Mouse (Mus musculus) gastrocnemius, postnatal 4 days (tissue): ENCODE measurements around the gene Bhlhe40. TPM values are rescaled to one million over a fixed set of nuclear protein-coding genes. Genes with fewer than 3 reads are reported as not detected.

Experiments
- DNase-seq, 2 experiments: peaks; one replicate each; pipeline ENCODE4 v3.0.0; 2021 to 2022; ENCODE audit warnings: low spot score in 2 of 2, mixed read lengths in 2 of 2
- total RNA-seq, 2 experiments: library from RNA; stranded (reverse); gene quantifications; 2 replicates each; pipeline ENCODE4 v1.2.3; 2021

Gene Bhlhe40
- total RNA-seq, 2 experiments from 2014 or later: 58.2 to 82.9 TPM

DNA sequence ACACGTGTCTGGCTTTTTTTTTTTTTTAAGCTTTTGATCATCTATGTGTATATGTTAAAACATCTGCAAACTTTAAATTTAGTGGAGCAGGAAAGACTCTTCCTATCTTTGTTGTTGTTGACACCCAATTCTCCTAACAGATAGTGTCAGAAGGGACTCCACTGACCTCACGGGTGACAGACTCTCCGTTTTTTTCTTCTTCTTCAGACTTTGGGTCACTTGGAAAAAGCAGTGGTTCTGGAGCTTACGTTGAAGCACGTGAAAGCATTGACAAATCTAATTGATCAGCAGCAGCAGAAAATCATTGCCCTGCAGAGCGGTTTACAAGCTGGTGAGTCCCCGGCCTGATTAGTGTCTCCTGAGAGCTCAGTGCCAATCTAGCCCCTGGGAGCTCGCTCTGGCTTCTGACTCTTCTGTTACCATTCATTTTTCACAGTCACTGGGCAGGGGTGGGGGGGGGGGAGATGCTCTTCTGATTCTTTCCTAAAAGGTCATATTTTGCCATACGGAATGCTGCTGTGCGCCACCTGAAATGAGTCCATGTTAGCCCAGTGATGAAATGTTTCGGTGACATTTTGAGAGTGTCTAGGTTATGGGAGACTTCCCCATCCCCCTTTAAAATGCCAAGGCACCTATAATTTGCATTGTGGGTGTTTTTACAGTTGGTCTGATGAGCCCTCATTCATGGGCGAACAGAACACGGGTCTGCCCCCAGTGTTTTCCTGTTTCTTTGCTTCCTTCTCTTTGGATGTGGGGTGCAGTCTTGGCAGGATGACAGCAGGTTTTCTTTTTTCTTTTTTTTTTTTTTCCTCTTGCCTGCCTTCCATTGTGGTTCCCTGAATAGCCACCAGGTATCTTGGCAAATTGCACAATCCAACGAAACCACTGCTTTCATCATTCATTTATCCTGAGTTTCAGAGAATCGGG, 2.1 kb downstream of the Bhlhe40 start:
- DNase-seq: no peak

DNA sequence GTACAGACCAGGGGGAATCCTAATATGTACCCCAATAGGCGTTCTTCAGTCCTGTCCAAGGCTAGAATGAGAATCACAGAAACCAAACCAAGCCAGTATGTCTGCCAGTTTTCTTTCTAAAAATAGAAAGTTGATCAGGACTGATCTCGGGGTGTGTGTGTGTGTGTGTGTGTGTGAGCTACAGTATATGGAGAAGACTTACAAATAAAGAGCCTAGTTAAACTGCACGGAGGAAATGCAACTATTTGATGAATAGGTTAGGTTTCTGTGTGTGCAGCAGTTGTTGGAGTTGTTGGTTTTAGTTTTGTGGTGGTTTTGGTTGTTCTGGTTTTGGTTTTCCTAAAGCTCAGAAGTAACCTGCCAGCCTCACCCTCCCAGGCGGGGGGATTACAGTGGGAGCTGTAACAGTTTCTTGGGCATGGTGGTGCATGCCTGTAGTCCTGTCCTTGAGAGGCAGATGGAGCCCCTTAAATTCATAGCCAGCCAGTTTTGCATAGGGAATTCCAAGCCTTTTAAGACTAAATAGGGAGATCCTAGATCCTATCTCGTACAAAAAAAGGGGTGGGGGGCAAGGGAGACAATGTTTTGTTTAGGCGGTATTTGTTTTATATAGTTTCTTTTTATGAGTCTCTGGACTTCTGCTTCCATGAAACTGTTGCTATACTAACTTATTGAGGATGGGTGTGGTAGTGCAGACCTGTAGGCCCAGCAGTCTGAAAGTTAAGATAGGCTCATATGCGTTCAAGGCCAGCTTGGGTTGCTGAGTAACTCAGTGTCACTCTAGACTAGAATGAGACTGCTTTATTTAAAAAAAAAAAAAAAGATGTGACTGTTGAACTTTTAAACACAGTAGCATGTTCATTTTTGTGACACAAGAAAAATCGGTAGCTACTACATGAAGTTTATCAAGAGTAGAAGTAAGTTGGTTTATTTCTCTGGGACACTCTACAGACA, 3.1 kb downstream of the Bhlhe40 start:
- DNase-seq: no peak

DNA sequence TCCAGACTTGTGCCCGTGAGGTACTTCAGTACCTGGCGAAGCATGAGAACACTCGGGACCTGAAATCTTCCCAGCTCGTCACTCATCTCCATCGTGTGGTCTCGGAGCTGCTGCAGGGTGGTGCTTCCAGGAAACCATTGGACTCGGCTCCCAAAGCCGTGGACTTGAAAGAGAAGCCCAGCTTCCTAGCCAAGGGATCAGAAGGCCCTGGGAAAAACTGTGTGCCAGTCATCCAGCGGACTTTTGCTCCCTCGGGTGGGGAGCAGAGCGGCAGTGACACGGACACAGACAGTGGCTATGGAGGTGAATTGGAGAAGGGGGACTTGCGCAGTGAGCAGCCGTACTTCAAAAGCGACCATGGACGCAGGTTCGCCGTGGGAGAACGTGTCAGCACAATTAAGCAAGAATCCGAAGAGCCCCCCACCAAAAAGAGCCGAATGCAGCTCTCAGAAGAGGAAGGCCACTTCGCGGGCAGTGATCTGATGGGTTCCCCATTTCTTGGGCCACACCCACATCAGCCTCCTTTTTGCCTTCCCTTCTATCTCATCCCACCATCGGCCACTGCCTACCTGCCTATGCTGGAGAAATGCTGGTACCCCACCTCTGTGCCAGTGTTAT, 4.2 kb downstream of the Bhlhe40 start:
- no peak for DNase-seq

GRCm38 (mm10) chr6:108665587-108665986, 5.2 kb downstream of the Bhlhe40 start:
- no peak for DNase-seq

DNA sequence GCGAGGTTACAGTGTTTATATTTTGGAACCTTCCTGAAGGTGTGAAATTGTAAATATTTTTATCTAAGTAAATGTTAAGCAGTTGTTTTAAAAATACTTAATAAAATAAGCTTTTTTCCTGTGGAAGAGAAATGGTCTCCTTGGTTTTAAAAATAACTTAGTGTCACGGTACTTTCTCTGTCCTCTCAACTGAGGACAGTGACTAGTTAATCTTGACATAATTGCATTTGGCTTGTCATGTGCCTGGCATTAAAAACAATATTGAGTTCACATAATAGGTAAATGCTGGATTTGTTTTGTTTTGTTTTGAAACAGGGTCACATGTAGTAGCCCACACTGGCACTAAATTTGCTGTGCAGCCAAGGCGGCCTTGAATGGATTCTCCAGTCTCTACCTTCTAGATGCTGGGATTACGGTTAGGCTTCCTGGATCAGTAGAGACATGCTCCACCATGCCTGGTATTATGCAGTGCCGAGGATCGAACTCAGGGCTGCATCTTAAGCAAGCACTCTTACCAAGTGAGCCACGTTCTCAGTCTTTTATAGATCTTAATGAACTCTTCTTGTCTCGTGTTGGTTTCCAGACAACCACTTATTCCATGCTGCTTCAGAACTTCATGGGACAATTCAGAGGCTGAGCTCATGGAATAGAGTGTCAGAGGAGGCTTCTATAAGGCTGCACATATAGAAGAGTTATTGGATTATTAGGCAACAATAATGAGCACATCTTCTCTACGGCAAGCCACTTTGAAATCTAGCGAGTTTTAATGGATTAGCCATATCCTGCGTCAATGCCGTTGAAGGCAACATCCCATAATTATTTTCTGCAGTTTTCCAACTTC, 6.4 kb downstream of the Bhlhe40 start:
- no peak for DNase-seq

- DNase-seq: no peak
Measured at GRCm38 (mm10) chr6:108667599-108668021, 7.2 kb downstream of the Bhlhe40 start.

DNA sequence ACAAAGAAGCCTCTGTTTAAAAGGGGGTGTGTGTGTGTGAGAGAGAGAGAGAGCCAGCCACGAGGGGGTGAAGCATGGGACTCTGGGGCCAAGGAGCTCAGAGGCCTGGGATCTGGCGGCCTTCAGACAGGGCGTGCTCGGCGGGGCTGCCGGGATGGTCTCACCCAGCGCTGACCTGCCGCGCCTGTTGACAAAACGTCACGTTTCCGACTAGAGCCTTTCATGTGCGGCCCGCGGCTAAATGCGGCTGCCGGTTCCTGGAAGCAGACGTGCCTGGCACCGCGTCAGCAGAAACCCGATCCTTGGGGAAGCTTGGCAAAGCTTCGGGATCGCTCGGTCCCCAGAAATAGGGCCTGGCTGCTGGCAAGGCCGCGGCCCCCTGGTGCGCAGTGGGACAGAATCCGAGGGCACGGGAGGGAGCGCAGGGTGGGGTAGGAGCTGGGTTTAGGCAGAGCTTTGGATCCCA, 7.9 kb downstream of the Bhlhe40 start:
- peak; percentile 63 to 84 for DNase-seq

DNA sequence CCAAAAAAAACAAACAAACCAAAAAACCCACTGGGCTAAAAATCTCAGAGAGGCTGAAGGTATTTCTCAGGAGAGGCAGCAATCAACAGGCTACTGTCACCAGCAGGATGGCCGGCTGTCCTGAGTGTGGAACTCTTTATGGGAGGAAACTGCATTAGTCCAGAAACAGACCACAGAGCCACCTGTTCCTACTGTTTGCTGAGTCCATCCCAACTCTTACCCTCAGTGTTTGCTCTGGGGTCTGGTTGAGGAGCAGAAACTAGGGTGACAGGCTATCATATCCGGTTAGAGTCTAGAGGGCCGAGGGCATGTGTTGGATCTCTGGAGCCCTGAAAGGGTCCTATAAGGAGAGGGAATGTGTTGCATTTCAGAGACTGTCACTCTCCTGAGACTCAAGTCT, 9.8 kb downstream of the Bhlhe40 start:
- no peak for DNase-seq

DNA sequence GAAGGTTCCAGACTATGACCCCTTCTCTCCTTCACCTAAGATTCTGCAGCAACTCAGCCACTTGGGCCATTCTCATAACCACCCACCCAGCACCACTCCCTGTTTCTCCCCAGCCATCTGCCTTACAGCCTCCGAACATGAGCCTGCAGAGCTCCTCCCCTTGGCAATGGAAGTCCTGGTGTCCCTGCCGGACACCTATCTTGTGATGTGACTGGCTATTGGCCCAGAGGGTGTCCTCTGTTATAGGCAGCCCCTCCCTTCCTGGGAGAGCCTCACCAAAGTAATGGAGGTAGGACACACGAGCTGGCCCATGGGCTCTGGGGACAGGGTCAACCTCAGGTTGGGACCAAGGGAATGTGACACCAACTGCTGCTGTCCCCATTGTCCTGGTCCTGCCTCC, 10.4 kb downstream of the Bhlhe40 start:
- no peak for DNase-seq

GRCm38 (mm10) chr6:108672094-108672493, 11.7 kb downstream of the Bhlhe40 start:
- DNase-seq: no peak

- no peak for DNase-seq
Measured at GRCm38 (mm10) chr6:108674221-108674620, 13.8 kb downstream of the Bhlhe40 start.

DNA sequence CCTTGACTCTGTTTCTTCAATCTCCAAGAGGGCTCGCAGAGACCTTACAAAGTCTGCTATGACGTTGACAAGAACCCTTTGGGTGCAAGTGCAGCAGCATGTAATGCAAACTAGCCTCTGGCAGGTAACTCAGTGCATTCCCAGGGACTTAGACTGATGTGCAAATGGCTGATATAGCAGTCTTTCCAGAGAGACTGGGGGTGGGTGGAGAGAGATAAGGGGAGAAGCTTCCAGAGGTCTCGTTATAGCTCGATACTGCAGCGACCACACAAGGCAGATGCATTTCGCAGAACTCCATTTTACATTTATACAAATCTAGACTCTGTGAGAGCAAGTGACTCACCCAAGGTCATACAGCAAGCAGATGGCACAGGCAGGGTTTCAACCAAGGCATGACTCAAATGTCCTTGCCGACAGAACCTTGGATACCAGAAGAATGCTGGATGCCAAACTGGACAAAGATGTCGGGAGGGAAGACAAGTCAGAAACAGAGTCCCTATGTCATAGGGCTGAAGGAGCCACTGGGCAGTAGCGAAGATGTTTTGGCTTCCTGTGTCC, 16.4 kb downstream of the Bhlhe40 start:
- DNase-seq: no peak

- no peak for DNase-seq
Measured at GRCm38 (mm10) chr6:108677697-108678096, 17.3 kb downstream of the Bhlhe40 start.

GRCm38 (mm10) chr6:108678227-108678626, 17.8 kb downstream of the Bhlhe40 start:
- DNase-seq: no peak

DNA sequence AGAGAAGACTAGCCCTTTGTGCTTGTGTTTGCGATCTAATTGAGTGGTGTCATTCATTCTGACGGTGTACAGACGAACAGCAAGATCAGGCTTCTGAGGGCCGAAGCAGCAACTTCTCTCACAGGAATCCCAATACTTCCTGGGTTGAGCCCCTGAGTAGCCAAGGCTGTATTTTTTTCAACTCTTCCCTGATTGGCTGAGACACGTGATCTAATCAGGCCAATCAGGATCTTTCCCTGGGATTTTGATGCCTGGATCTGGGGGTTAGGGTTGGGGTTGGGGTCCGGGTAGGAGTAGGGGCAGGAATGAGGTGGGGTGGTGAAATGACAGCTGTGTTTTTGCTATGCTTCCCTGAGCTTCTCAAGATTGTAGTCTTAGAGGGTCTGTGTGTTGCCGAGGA, 20.1 kb downstream of the Bhlhe40 start:
- no peak for DNase-seq

GRCm38 (mm10) chr6:108681084-108681483, 20.7 kb downstream of the Bhlhe40 start:
- DNase-seq: no peak

DNA sequence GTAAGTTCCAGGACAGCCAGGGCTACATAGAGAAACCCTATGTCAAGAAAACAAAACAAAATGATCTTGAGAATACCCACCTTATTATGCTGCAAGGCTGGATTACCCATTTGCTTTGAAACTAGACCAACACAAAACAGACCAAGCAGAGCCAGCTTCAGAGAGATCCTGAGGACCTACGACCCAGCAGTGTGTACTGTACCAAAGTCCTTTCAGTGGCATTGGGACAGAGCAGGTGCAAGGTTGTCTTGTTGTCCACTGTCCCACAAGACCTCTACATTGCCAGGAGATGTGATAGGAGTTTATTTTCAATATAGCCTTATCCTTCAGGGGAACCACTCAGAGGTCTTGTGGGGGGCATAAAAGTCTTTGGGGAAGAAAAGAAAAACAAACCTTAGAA, 22.7 kb downstream of the Bhlhe40 start:
- no peak for DNase-seq

DNA sequence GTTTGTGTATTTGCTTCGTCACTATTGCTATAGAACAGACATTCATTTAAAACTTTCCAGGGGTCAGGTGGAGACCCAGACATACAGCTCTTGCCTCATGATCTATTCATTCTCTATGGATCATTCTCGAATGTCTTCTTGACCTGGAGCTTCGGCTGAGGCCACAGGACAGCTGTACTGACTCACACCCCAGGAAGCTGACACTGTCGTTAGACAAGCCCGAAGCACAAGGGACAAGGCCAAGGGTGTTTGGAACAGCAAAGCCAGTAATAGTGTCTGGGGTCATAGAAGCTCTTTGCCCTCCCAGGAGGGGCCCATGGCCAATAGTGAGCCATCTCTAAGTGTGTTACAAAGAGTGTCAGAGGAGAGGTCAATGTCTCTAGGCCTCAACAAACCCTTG, 24.0 kb downstream of the Bhlhe40 start:
- DNase-seq: no peak

- no peak for DNase-seq
Measured at GRCm38 (mm10) chr6:108685758-108686355, 25.4 kb downstream of the Bhlhe40 start.

GRCm38 (mm10) chr6:108686930-108687329, 26.5 kb downstream of the Bhlhe40 start:
- no peak for DNase-seq
